9 mouse cellular contexts compared by ENCODE assay signal in genomic region chr5:143056191-143056880, GRCm38 (mm10). TPM values are rescaled to one million over a fixed set of nuclear protein-coding genes. Genes with fewer than 3 reads are reported as not detected.
A peak's percentile ranks its signal among the peaks of the same experiment; 100 is the strongest.
DNase-seq lines count a peak whose midpoint lies in the region; ATAC-seq lines count a peak whose summit lies in the region.
"Had no signal": no experiment of that assay in that cellular context is flagged by ENCODE, and none has a peak within 500 bp of the region (broad histone marks: within the 10 kb centered on the region; RNA-seq: fewer than 3 reads in every experiment).

No protein-coding gene starts in this region.

- no peak overlapping the region for H3K4me3 ChIP-seq in embryonic facial prominence, embryonic 14.5 days (ENCODE audit: low read depth, low read length)
- no peak overlapping the region for H3K4me3 ChIP-seq in embryonic facial prominence, embryonic 10.5 days
- no peak overlapping the region for H3K4me3 ChIP-seq in heart, embryonic 16.5 days (ENCODE audit: low read length)
- H3K4me3 ChIP-seq in lung, embryonic 16.5 days (ENCODE audit: low read length), result no peak overlapping the region
- H3K4me3 ChIP-seq: embryonic facial prominence, embryonic 12.5 days had no signal

- H3K9me3 ChIP-seq in embryonic facial prominence, embryonic 14.5 days (ENCODE audit: control insufficient read depth, low read length), result no peaks in the 10 kb centered on the region
- no peaks in the 10 kb centered on the region for H3K9me3 ChIP-seq in embryonic facial prominence, embryonic 10.5 days
- H3K9me3 ChIP-seq in heart, embryonic 16.5 days (replicated peaks; ENCODE audit: control insufficient read depth, low read length), result no peaks in the 10 kb centered on the region
- no peaks in the 10 kb centered on the region for H3K9me3 ChIP-seq in lung, embryonic 16.5 days (ENCODE audit: control insufficient read depth, low read length)
- H3K9me3 ChIP-seq: embryonic facial prominence, embryonic 12.5 days had no signal

- H3K9ac ChIP-seq in embryonic facial prominence, embryonic 14.5 days (ENCODE audit: low read depth, low read length), result no peak overlapping the region
- no peak overlapping the region for H3K9ac ChIP-seq in heart, embryonic 16.5 days (ENCODE audit: low read length)
- no peak overlapping the region for H3K9ac ChIP-seq in lung, embryonic 16.5 days (ENCODE audit: low read length)
- H3K9ac ChIP-seq: embryonic facial prominence, embryonic 12.5 days had no signal

- DNase-seq in embryonic facial prominence, embryonic 14.5 days (ENCODE audit: low spot score), result peak; percentile 84
- DNase-seq in embryonic facial prominence, embryonic 10.5 days (ENCODE audit: low spot score), result no peak
- peak; percentile 98 for DNase-seq in adipocyte (ENCODE audit: low spot score)
- DNase-seq in layer of hippocampus, postnatal 36 days, result no peak
- DNase-seq in right cerebral cortex, adult 2 months (ENCODE audit: low spot score in 2 of 2), result no peak
- DNase-seq in thymus, postnatal 0 days (ENCODE audit: low spot score), result no peak

- no peak overlapping the region; the same call in 1 of the 2 replicates for H3K27ac ChIP-seq in embryonic facial prominence, embryonic 14.5 days (replicated peaks; ENCODE audit: low read depth, low read length)
- no peak overlapping the region for H3K27ac ChIP-seq in embryonic facial prominence, embryonic 10.5 days (replicated peaks)
- peak overlapping the region; percentile 72 for H3K27ac ChIP-seq in heart, embryonic 16.5 days (ENCODE audit: low read length)
- peak overlapping the region; percentile 92 for H3K27ac ChIP-seq in lung, embryonic 16.5 days (ENCODE audit: low read length)
- H3K27ac ChIP-seq: embryonic facial prominence, embryonic 12.5 days had no signal

- 0 out of 2 replicates have a peak, but pooled peaks have one; percentile 15 for ATAC-seq in embryonic facial prominence, embryonic 14.5 days (ENCODE audit: low read depth)
- ATAC-seq in heart, embryonic 16.5 days (replicated peaks; ENCODE audit: extremely low read depth, insufficient read depth, low FRiP score), result no peak
- ATAC-seq in lung, embryonic 16.5 days (ENCODE audit: low read depth), result peak; percentile 59

- H3K27me3 ChIP-seq in embryonic facial prominence, embryonic 14.5 days (replicated peaks; ENCODE audit: control insufficient read depth, insufficient read depth, low read length), result no peaks in the 10 kb centered on the region
- no peaks in the 10 kb centered on the region for H3K27me3 ChIP-seq in embryonic facial prominence, embryonic 10.5 days (replicated peaks; ENCODE audit: low read depth, poor library complexity, severe bottlenecking)
- no peaks in the 10 kb centered on the region for H3K27me3 ChIP-seq in heart, embryonic 16.5 days (ENCODE audit: control insufficient read depth, insufficient read depth, low read length)
- H3K27me3 ChIP-seq in lung, embryonic 16.5 days (ENCODE audit: control insufficient read depth, insufficient read depth, low read depth, low read length), result no peaks in the 10 kb centered on the region
- H3K27me3 ChIP-seq: embryonic facial prominence, embryonic 12.5 days had no signal

- 57% methylated on average over 4 of the region's 4 CpGs for WGBS in embryonic facial prominence, embryonic 14.5 days
- 89% methylated on average over 4 of the region's 4 CpGs for WGBS in embryonic facial prominence, embryonic 10.5 days
- 56% methylated on average over 4 of the region's 4 CpGs for WGBS in heart, embryonic 16.5 days
- 39% methylated on average over 4 of the region's 4 CpGs for WGBS in lung, embryonic 16.5 days

- H3K4me1 ChIP-seq in embryonic facial prominence, embryonic 14.5 days (ENCODE audit: control insufficient read depth, insufficient read depth, low read length), result peaks cover 7% of the 10 kb centered on the region; the same call in 1 of the 2 replicates
- H3K4me1 ChIP-seq in embryonic facial prominence, embryonic 10.5 days, result peaks cover 7% of the 10 kb centered on the region
- H3K4me1 ChIP-seq in heart, embryonic 16.5 days (ENCODE audit: control insufficient read depth, insufficient read depth, low read length), result peaks cover 68% of the 10 kb centered on the region
- H3K4me1 ChIP-seq in lung, embryonic 16.5 days (replicated peaks; ENCODE audit: control insufficient read depth, insufficient read depth, low read length), result peaks cover 31% of the 10 kb centered on the region

- no peak overlapping the region for H3K4me2 ChIP-seq in embryonic facial prominence, embryonic 14.5 days (ENCODE audit: low read depth, low read length)
- no peak overlapping the region for H3K4me2 ChIP-seq in heart, embryonic 16.5 days (ENCODE audit: low read depth, low read length)
- no peak overlapping the region for H3K4me2 ChIP-seq in lung, embryonic 16.5 days (ENCODE audit: low read depth, low read length)
- H3K4me2 ChIP-seq: embryonic facial prominence, embryonic 12.5 days had no signal

- peaks cover 22% of the 10 kb centered on the region; the same call in 1 of the 2 replicates for H3K36me3 ChIP-seq in embryonic facial prominence, embryonic 14.5 days (ENCODE audit: control insufficient read depth, insufficient read depth, low read length)
- peaks cover 82% of the 10 kb centered on the region for H3K36me3 ChIP-seq in embryonic facial prominence, embryonic 10.5 days (replicated peaks)
- H3K36me3 ChIP-seq in heart, embryonic 16.5 days (ENCODE audit: control insufficient read depth, insufficient read depth), result 0 out of 2 replicates have a peak, but pooled peaks cover 7% of the 10 kb centered on the region
- peaks cover 6% of the 10 kb centered on the region; the same call in 1 of the 2 replicates for H3K36me3 ChIP-seq in lung, embryonic 16.5 days (ENCODE audit: control insufficient read depth, insufficient read depth, low read length)

RNA-seq across cellular contexts. Expression of gene Rnf216, which starts 56.5 kb away (rescaled TPM):
- polyA plus RNA-seq in embryonic facial prominence, embryonic 14.5 days (2014; fragmentation: Nextera tagmentation; extraction: Ambion mirVana), result 33.1 and 34.0 TPM in 2 replicates
- polyA plus RNA-seq in embryonic facial prominence, embryonic 10.5 days (2016; fragmentation: Nextera tagmentation; extraction: Ambion mirVana), result 50.5 and 53.9 TPM in 2 replicates
- polyA plus RNA-seq in heart, embryonic 16.5 days (2015; fragmentation: Nextera tagmentation; extraction: Ambion mirVana), result 22.7 and 24.7 TPM in 2 replicates
- polyA plus RNA-seq in lung, embryonic 16.5 days (2015; fragmentation: Nextera tagmentation; extraction: Ambion mirVana), result 35.0 and 35.9 TPM in 2 replicates
- total RNA-seq in layer of hippocampus, postnatal 36 days (2021), result 10 to 100 TPM; 49.3 to 51.1 TPM
- 13.1 and 13.5 TPM in 2 replicates for polyA plus RNA-seq in thymus, postnatal 0 days (2015; fragmentation: Nextera tagmentation; extraction: Ambion mirVana)

Comparison
In these comparisons a context has a peak if more than half of its experiments do, and no peak if none do; other contexts are left out.
1. DNase-seq: peak in embryonic facial prominence, embryonic 14.5 days (single experiment) and adipocyte (single experiment); none in embryonic facial prominence, embryonic 10.5 days (single experiment), layer of hippocampus, postnatal 36 days (0 of 2), right cerebral cortex, adult 2 months (0 of 2) and thymus, postnatal 0 days (single experiment).
2. H3K27ac ChIP-seq: peak in heart, embryonic 16.5 days (single experiment) and lung, embryonic 16.5 days (single experiment); none in embryonic facial prominence, embryonic 14.5 days (single experiment) and embryonic facial prominence, embryonic 10.5 days (single experiment).